Mouse (Mus musculus): ENCODE measurements around the gene BC005624. TPM values are rescaled to one million over a fixed set of nuclear protein-coding genes. Genes with fewer than 3 reads are reported as not detected.

The BC005624 gene
- polyA plus RNA-seq (2016; fragmentation: Nextera tagmentation; extraction: Ambion mirVana) = 61.1 and 73.3 TPM in 2 replicates

DNA sequence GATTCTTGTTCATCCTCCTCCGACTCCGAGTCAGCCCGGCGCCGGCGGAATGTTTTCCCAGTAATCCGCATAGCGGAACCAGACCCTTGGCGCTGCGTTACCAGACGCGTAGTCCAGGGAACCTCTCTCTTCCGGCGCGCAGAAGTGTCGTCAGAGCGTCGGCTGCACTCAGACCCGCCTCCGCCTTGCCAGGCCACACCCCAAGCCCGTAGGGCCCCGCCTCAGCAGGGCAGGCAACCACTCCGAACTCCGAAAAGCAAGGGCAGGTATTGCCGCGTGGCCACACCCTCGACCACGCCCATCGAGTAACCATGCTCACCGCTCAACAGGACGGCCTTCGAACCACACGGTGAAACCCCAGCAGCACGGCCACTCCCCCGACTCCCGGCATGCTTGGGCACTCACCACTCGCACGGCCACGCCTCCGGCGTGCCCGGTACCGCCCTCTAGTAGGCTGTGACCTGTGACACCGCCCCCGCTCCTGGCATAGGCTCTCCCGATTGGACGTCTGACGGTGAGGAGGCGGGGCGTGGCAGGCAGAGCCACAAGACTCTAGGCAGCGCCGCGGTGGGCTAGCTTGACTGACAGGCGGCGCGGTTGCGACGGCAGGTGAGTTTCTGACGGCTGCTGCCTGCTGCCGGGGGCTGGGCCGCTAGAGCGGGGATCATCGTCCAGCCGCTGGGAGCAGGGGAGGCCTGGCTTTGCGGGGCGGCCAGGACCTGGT lies at the start of gene BC005624, which contains the start of gene Usp20:
Gene BC005624, minus strand, starts transcription at position 412 of the 724 bp plus-strand sequence.
Gene Usp20, plus strand, starts transcription at position 490 of the 724 bp plus-strand sequence.
- H3K4me3 ChIP-seq = peak within 1 kb of the TSS; percentile 82
- under 1% methylated on average over 66 of the region's 66 CpGs for WGBS
- H3K27ac ChIP-seq = peak within 1 kb of the TSS; percentile 83
- no peaks in the 10 kb centered on the region for H3K27me3 ChIP-seq (ENCODE audit: insufficient read depth, poor library complexity, severe bottlenecking)
- peaks cover 37% of the 10 kb centered on the region for H3K4me1 ChIP-seq (replicated peaks)
- DNase-seq (ENCODE audit: low spot score) = peak; percentile 99
- H3K9me3 ChIP-seq = no peaks in the 10 kb centered on the region
- H3K36me3 ChIP-seq = peaks cover 33% of the 10 kb centered on the region

DNA sequence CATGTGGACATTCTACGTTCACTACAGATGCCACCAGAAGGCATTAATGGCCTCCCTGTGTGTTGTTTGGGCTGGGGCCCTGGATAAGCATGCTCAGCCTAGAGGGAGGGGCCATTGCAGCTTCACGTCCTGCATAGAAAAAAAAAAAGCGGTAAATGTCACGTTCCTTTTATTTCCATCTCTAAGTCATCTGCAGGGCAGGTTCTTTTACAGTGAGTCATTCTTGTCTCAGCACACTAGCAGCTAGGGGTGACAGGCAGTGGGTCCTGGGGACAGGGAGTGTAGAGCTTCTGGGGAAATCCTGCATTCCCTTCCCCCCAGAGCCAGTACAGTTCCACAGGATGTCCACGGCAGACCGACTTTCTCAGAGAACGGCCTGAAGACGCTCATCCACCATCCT lies 44.6 kb upstream of the BC005624 start:
- peaks cover 30% of the 10 kb centered on the region for H3K36me3 ChIP-seq
- H3K27ac ChIP-seq = no peak overlapping the region
- H3K4me1 ChIP-seq (replicated peaks) = peaks cover 7% of the 10 kb centered on the region
- no peaks in the 10 kb centered on the region for H3K9me3 ChIP-seq
- DNase-seq (ENCODE audit: low spot score) = no peak
- 81% methylated on average over 8 of the region's 8 CpGs for WGBS
- H3K4me3 ChIP-seq = no peak overlapping the region
- H3K27me3 ChIP-seq (ENCODE audit: insufficient read depth, poor library complexity, severe bottlenecking) = no peaks in the 10 kb centered on the region

DNA sequence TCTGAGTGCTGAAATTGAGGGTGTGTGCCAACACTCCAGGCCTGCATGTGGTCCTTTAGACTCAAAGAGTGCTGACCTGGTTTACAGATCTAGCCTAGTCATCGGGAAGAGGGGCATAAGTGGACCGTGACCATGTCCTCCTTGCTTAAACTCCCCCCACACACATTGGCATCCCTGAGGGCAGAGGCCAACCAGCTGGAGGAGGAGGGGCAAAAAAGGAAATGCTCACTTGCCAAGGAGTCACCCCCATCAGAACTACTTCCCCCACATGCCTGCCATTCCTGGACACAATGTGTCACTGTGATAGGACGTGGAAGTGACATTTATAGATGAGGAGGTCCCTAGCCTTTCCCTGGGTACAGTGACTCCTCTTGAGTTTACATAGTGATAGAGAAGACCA lies 43.5 kb upstream of the BC005624 start:
- H3K4me3 ChIP-seq = no peak overlapping the region
- H3K27me3 ChIP-seq (ENCODE audit: insufficient read depth, poor library complexity, severe bottlenecking) = no peaks in the 10 kb centered on the region
- WGBS = 80% methylated on average over 3 of the region's 3 CpGs
- DNase-seq (ENCODE audit: low spot score) = no peak
- H3K9me3 ChIP-seq = no peaks in the 10 kb centered on the region
- H3K36me3 ChIP-seq = peaks cover 34% of the 10 kb centered on the region
- peaks cover 12% of the 10 kb centered on the region for H3K4me1 ChIP-seq (replicated peaks)
- H3K27ac ChIP-seq = no peak overlapping the region

DNA sequence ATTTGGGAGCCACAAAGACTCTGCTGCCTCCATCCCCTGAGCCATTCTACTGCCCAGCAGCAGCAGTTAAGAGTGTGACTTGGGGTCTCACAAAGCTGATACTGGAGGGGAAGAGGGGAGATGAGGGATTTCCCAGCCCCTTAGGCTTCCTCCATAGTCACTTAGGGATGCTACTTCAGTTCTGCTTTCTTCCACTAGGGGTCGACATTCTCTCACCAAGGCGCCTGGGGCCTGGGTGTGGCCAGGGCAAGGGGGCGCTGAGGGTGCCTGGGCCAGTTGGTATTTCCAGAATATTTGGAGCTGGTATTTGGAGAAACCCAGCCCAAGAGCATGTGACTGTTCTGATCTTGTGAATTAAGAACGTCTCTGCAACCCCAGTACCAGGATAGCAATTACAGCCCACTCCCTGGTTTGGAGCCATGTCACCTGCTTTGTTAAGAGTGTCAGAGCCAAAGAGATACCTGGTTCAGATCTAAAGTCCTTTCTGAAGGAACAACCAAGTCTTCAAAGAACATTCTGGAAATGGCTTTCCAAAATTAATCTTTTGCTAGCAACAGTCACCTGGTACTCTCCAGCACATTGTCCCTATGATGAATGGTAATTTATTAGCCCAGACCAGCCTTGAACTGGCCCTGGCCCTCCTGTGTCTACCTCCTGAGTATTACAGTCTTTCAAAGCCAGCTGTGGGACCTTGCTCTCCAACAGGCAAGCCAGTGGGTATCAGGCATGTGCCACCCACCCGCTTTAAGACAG lies 42.8 kb upstream of the BC005624 start:
- DNase-seq (ENCODE audit: low spot score) = peak; percentile 45

DNA sequence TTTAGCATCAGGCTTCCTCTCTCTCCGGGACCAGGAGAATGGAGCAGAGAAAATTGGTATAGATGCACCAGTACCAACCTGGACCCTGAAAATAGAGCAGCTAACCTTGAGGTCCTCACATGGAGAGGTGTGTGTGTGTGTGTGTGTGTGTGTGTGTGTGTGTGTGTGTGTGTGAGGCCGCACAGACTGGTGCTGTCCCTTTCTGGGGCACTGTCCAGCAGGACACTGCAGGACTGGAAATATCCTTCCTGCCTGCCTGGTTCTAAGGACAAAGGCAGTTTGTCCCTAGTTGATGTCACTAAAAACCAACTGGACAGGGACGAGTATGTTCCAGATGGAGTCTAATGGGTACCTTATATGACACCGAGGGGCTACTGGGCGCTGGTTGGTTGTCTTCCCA lies 41.9 kb upstream of the BC005624 start:
- WGBS = 81% methylated on average over 5 of the region's 5 CpGs
- H3K27me3 ChIP-seq (ENCODE audit: insufficient read depth, poor library complexity, severe bottlenecking) = no peaks in the 10 kb centered on the region
- H3K9me3 ChIP-seq = no peaks in the 10 kb centered on the region
- peaks cover 47% of the 10 kb centered on the region for H3K36me3 ChIP-seq
- no peak for DNase-seq (ENCODE audit: low spot score)
- no peak overlapping the region for H3K27ac ChIP-seq
- no peak overlapping the region for H3K4me3 ChIP-seq
- H3K4me1 ChIP-seq (replicated peaks) = peaks cover 12% of the 10 kb centered on the region

More for the DNA sequence above, 42.8 kb upstream of the BC005624 start:
- 24% methylated on average over 5 of the region's 5 CpGs for WGBS
- H3K36me3 ChIP-seq = peaks cover 38% of the 10 kb centered on the region
- no peaks in the 10 kb centered on the region for H3K9me3 ChIP-seq
- no peak overlapping the region for H3K4me3 ChIP-seq
- H3K27me3 ChIP-seq (ENCODE audit: insufficient read depth, poor library complexity, severe bottlenecking) = no peaks in the 10 kb centered on the region
- H3K27ac ChIP-seq = no peak overlapping the region
- peaks cover 12% of the 10 kb centered on the region for H3K4me1 ChIP-seq (replicated peaks)

DNA sequence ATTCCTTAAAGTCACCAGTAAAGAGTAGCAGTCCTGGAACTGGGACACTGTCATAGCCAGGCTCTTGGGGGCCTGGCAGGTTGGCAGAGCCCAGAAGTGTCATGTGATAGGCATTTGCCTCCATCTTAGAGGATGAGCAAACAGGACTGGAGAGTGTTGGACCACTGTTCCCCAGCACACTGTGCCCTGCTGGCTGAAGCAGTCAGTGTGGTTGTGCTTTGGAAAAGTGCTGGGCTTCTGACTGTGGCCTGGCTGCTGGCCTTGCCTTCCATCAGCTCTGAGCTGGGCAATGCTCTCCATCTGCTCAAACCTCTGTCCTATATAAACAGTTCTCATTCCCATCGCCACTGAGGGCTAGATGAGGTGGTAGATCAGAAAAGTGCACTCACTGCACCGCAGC lies 38.2 kb upstream of the BC005624 start:
- H3K27ac ChIP-seq = no peak overlapping the region
- no peaks in the 10 kb centered on the region for H3K9me3 ChIP-seq
- 91% methylated on average over 2 of the region's 2 CpGs for WGBS
- peaks cover 4% of the 10 kb centered on the region; the same call in 1 of the 2 replicates for H3K4me1 ChIP-seq (replicated peaks)
- H3K36me3 ChIP-seq = peaks cover 63% of the 10 kb centered on the region
- no peak for DNase-seq (ENCODE audit: low spot score)
- H3K27me3 ChIP-seq (ENCODE audit: insufficient read depth, poor library complexity, severe bottlenecking) = no peaks in the 10 kb centered on the region
- H3K4me3 ChIP-seq = no peak overlapping the region

DNA sequence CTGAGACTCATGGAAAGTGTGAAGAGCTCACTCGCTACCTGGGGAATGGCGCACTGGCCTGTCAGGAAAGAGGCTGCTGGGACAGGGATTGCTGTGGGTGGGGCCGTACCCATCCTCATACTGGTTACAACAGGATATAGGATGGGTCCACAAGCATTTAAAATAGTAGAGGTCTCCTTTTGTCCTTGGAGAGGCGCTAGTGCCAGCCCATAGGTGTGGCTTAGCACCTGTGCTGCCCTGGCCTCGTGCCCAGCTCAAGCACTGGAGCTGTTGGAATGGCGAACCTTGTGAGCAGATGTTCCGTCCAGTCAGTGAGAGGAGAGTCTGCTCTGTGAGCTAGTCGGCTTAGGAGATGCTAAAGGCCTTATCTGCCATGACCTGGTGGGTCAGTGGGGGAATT lies 37.0 kb upstream of the BC005624 start:
- Histone ChIP-seq H3K27me3 (ENCODE audit: insufficient read depth, poor library complexity, severe bottlenecking) (no peaks in the 10 kb centered on the region), H3K9me3 (no peaks in the 10 kb centered on the region), H3K36me3 (peaks cover 68% of the 10 kb centered on the region), H3K4me3 (no peak overlapping the region), H3K27ac (no peak overlapping the region), H3K4me1 (replicated peaks) (peaks cover 4% of the 10 kb centered on the region; the same call in 1 of the 2 replicates)
- WGBS = 91% methylated on average over 8 of the region's 8 CpGs
- DNase-seq (ENCODE audit: low spot score) = no peak

DNA sequence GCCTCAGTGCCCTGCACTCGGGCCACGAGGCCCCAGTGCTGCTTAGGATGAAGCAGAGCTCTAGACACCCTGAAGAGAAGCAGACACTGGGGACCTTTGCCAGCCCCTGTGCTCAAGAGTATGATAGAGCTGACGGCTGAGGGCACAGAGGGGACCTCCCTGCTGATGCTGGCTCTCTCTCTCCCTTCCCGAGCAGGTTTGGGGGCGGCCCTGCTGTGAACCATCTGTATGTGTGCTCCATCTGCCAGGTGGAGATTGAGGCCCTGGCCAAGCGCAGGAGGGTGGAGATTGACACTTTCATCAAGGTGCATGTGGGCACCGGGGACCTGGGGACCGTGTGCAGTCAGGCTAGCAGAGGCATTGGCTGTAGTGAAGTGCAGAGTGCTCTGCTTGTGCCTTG lies 36.5 kb upstream of the BC005624 start:
- Histone ChIP-seq H3K4me1 (replicated peaks) (peaks cover 4% of the 10 kb centered on the region; the same call in 1 of the 2 replicates), H3K36me3 (peaks cover 72% of the 10 kb centered on the region), H3K9me3 (no peaks in the 10 kb centered on the region), H3K27me3 (ENCODE audit: insufficient read depth, poor library complexity, severe bottlenecking) (no peaks in the 10 kb centered on the region), H3K27ac (no peak overlapping the region), H3K4me3 (no peak overlapping the region)
- WGBS = 86% methylated on average over 8 of the region's 8 CpGs
- no peak for DNase-seq (ENCODE audit: low spot score)

DNA sequence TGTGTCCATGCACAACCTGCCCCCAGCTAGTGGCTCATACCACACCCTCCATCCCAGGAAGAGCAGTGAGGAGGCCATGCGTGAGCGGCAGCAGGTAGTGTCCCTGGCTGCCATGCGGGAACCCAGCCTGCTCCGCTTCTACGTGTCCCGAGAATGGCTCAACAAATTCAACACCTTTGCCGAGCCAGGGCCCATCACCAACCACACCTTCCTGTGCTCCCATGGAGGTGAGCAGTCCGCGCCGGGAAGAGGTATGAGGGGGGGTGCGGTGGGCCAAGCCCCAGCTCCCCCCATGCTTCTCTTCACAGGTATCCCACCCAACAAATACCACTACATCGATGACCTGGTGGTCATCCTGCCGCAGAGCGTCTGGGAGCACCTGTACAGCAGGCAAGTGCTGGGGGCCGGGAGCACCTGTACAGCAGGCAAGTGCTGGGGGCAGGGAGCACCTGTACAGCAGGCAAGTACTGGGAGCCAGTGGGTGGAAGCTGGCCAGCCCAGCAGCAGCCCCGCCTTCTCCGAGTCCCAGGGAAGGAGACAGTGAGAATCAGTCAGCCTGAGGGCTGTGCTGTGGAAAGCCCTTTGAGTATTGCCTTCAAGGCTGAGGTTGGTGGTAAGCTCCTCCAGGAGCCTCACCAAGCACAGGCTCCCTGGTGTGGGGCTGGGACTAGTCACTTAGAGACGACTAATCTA lies 35.8 kb upstream of the BC005624 start:
- no peak overlapping the region for H3K27ac ChIP-seq
- no peak overlapping the region for H3K4me3 ChIP-seq
- WGBS = 95% methylated on average over 18 of the region's 18 CpGs
- DNase-seq (ENCODE audit: low spot score) = no peak
- H3K4me1 ChIP-seq (replicated peaks) = peaks cover 4% of the 10 kb centered on the region; the same call in 1 of the 2 replicates
- H3K27me3 ChIP-seq (ENCODE audit: insufficient read depth, poor library complexity, severe bottlenecking) = no peaks in the 10 kb centered on the region
- H3K36me3 ChIP-seq = peaks cover 74% of the 10 kb centered on the region
- H3K9me3 ChIP-seq = no peaks in the 10 kb centered on the region

DNA sequence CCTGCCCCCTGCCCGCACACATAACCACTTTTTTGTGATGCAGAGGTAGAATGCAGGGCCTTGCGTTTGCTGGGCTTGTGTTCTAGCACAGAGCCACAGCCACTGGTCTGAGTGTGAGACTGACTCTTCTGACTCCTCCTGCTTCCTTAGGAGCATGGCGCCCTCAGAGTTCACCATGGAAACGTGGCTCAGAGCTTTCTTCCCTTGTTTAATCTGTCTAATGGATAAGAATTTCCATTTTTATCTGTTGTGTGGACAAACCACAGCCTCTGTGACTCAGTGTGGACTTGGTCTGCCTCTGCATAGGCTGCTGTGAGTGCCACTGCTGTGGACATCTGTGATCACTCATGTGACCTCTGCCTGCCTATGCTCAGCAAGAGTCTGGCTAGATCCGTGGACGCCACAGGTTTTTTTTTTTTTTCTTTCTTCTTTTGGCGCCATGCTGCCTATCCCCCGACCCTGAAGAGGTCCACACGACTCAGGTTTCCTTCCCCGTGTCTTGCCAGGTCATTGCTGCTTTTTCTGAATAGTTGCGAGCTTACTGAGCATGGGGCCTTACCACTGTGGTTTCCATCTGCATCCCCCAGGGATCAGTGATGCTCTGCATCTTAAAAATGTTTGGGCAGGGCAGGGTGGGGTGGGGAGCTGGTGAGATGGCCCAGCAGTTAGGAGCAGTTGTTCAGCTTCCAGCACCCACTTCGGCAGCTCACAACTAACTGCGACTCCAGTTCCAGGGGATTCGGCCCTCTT lies 31.5 kb upstream of the BC005624 start:
- H3K4me1 ChIP-seq (replicated peaks) = no peaks in the 10 kb centered on the region
- H3K27me3 ChIP-seq (ENCODE audit: insufficient read depth, poor library complexity, severe bottlenecking) = no peaks in the 10 kb centered on the region
- DNase-seq (ENCODE audit: low spot score) = no peak
- no peak overlapping the region for H3K27ac ChIP-seq
- H3K9me3 ChIP-seq = no peaks in the 10 kb centered on the region
- H3K36me3 ChIP-seq = peaks cover 68% of the 10 kb centered on the region
- H3K4me3 ChIP-seq = no peak overlapping the region
- WGBS = 81% methylated on average over 14 of the region's 14 CpGs

DNA sequence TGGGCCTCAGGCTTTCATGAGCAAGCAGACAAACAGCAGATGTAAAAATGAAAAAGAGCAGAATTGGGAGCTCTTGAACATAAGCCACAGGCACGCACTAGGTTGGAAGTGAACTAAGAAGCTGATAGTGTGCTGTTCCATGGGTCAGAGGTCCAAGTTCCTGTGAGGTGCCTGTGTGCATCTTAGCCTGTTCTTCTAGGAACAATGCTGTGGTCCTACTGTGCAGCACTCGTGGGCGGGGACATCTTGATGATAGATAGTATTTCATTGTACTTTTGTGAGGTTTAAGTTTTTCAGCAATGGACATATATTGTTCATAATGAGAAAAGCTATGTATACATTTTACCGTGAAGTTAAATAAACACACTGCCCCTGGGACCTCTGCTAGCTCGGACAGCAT lies 25.2 kb upstream of the BC005624 start:
- WGBS = 93% methylated on average over 5 of the region's 5 CpGs
- H3K4me3 ChIP-seq = no peak overlapping the region
- DNase-seq (ENCODE audit: low spot score) = no peak
- peaks cover 75% of the 10 kb centered on the region for H3K36me3 ChIP-seq
- no peaks in the 10 kb centered on the region for H3K27me3 ChIP-seq (ENCODE audit: insufficient read depth, poor library complexity, severe bottlenecking)
- no peak overlapping the region for H3K27ac ChIP-seq
- H3K9me3 ChIP-seq = no peaks in the 10 kb centered on the region
- no peaks in the 10 kb centered on the region for H3K4me1 ChIP-seq (replicated peaks)

DNA sequence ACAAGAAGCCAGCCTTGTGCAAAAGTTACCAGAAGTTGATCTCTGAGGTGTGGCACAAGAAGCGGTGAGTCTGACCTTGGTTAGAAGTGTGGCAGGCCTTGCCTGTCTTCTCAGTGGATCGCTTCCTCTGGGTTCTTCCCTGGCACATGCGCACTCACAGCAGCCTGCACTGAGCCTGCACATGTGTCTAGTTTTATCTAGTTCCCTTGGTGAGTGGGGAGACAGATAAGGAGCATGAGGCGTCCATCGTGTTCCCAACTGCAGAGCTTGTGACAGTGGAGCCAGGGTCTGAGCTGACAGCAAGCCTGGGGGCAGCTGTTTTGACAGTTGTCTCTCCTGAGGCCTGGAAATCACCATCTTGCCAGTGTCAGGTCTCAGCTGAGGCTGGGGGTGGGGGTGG lies 24.4 kb upstream of the BC005624 start:
- no peaks in the 10 kb centered on the region for H3K4me1 ChIP-seq (replicated peaks)
- no peaks in the 10 kb centered on the region for H3K27me3 ChIP-seq (ENCODE audit: insufficient read depth, poor library complexity, severe bottlenecking)
- no peak overlapping the region for H3K4me3 ChIP-seq
- H3K27ac ChIP-seq = no peak overlapping the region
- no peaks in the 10 kb centered on the region for H3K9me3 ChIP-seq
- WGBS = 86% methylated on average over 5 of the region's 5 CpGs
- H3K36me3 ChIP-seq = peaks cover 78% of the 10 kb centered on the region
- no peak for DNase-seq (ENCODE audit: low spot score)

Data from hindbrain, embryonic 10.5 days (tissue).